Mouse (Mus musculus) left cerebral cortex, adult 11 months (tissue): ENCODE measurements around the gene Zmym5.
A peak's percentile ranks its signal among the peaks of the same experiment; 100 is the strongest.
"Not testable (repeated sequence)": the region's sequence is repeated elsewhere in the genome, so short reads cannot be mapped to it uniquely, and the experiment has no call there.

Source experiments
- DNase-seq: peaks from one replicate; pipeline ENCODE4 v3.0.0; 2022; ENCODE audit warnings: low spot score

The Zmym5 gene

GRCm38 (mm10) chr14:56811701-56812339 lies at the start of gene Zmym5:
Zmym5 (minus strand) TSS chr14:56811716.
- DNase-seq = peak; percentile 88

DNA sequence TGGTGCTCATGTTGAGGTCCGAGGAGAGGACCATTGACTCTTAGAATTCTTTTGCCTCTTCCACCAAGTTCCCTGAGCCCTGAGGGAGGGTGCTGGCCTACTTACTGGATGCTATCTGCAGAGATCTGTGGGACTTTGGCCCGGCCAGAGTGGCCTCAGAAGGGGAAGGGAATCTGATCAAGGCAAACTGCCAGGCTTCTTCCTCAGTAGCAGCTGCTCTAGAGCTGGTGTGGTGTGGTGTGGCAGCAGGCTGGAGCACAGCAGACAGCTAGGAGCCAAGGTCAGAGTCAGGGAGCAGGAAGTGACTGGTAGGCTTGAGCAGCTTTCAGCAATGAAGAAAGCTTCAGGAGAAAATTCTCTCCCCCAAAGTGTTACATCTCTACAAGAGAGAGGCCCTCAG lies 38.2 kb upstream of the Zmym5 start:
- DNase-seq = no peak

- no peak for DNase-seq
These were observed 36.8 kb upstream of the Zmym5 start for GRCm38 (mm10) chr14:56848322-56848721.

- no peak for DNase-seq
These were observed 33.0 kb upstream of the Zmym5 start for GRCm38 (mm10) chr14:56844507-56844906.

DNA sequence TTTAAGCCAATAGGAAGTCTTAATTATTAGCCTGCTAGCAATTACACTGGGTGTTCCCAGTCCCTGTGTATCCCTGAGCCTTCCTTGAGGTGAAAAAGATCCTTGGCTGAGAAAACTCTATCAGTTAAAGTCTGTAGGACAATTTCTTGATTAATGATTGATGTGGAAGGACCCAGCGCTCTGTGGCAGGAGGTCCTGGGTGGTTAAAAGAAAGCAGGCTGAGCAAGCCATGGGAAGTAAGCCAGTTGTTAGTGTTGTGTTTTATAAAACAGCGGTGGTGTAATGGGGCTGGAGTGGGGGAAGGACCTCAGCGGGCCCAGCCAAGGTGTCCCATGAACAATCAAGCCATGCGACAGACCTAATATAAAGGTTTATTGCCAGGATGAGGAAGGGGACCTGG lies 32.5 kb upstream of the Zmym5 start:
- no peak for DNase-seq

GRCm38 (mm10) chr14:56834576-56834975 lies 23.1 kb upstream of the Zmym5 start:
- DNase-seq = not testable (repeated sequence)

DNA sequence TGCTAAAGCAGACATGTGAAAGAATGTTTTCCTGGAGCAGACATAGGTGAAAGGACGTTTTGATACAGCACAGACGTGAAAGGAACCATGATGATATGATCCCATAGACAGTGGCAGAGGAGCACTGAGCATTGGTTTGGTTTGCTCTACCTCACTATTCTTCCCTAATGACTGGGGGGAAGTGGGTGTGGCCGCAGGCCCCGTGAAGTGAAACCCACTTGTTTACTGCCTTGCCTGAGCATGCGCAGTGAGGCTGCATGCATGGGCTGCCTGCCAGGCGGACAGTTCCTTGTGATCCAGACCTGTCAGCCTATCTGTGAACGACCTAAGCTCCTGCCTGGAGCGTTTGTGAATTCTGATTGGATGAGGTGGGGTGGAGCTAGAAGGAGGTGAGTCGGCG lies 21.7 kb upstream of the Zmym5 start:
- DNase-seq = not testable (repeated sequence)

DNA sequence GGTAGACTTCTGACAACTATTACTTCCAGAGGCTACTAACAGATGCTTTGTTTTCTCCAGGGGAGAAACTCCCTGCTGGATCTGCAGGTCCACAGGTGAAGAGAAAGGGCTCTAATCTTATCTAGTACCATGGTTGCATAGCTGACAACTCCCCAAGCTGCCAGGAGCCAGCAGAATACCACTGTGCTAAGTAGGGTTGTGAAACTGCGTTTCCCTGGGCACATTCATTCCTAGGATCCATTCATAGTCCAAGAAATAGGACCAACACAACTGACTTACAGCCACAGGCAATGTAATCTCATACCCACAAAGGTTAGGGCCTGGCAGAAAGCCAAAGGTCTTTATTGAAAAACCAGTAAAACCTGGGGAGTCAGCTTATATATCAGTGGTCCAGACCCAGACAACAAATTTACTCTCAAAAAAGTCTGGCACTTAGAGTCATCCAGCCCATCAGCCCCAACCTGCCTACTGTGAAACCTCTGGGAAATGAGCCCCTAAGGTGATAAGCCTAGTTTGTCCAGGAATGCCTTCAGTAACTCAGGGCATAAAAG lies 21.1 kb upstream of the Zmym5 start:
- DNase-seq = no peak

GRCm38 (mm10) chr14:56832147-56832546 lies 20.6 kb upstream of the Zmym5 start:
- DNase-seq = no peak

DNA sequence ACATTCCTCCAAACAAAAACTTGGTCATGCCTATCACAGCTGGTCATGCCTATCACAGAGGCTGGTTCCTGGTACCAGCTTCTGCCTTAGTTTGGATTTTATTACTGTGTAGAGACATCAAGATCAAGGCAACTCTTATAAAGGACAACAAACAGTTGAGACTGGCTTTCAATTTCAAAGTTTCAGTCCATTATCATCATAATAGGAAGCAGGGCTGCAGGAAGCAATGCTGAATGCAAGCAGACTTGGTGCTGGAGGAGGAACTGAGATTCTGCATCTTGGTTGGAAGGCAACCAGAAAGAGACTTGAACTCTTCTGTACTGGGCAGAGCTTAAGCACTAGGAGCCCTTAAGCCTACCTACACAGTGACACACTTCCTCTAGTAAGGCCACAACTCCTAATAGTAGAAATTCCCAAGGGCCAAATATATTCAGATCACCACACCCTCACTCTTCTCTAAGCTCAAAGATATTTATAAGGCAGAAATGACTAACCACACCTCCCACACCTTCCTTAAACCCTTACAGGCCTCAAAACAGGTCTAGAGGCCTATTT lies 19.1 kb upstream of the Zmym5 start:
- no peak for DNase-seq

- no peak for DNase-seq
These were observed 13.0 kb upstream of the Zmym5 start for GRCm38 (mm10) chr14:56824562-56824961.

DNA sequence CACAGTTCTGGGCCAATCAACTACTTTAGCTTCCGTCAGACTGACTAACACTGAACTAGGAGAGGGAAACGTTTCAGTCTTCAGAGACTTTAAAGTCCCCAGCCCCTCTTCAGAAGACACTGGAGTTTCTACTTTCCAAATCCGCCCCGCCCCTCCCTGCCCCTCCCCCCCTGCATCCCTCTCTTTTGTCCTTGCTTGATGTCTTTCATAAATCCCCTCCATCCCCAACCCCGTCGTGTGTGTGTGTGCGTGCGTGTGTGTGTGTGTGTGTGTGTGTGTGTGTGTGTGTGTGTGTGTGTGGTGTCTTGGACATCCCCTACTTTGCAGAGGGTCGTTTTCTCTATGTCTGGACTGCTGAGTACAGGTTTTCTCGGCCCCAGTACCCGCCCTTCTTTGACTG lies 6.1 kb upstream of the Zmym5 start:
- DNase-seq = no peak

DNA sequence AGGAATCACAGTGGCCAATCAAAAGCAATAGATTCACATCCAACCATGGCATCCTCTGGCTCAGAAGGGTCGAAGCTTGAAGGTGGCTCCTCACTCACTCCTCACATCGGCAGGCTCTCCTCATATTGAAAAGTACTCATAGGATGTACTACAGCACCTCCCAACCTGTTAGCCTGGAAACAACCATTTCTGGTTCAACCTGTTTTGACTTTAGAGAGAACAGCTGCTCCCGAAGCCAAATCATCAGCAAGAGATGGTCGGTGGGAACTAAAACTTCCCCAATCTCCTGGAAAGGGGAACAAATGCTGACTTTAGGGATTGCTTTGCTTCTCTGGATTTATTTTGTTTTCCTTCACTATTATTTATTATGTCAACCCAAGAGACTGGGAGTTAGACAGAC lies 5.6 kb upstream of the Zmym5 start:
- DNase-seq = no peak

DNA sequence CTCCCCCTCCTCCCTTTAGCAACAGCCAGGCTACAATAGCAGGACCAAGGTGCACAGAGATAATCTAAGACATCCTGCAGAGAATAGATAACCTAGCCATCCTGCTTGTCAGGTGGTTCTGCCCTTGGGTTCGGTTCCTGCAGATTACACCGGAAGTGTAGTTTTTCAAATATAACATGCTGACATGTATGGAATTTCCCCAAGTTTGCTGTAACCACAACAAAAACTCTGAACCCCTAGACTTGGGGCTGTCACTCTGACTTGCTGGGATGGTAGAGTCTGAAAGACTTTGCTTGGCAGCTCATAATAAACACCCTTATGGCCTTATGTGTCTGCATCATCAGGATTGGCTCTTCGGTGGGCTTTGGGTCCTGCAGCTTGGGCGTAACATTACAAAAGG lies 5.0 kb upstream of the Zmym5 start:
- no peak for DNase-seq

- DNase-seq = peak; percentile 81
These were observed 1.1 kb upstream of the Zmym5 start for GRCm38 (mm10) chr14:56812520-56813036.

GRCm38 (mm10) chr14:56810781-56811690 lies 480 bp downstream of the Zmym5 start:
- not testable (repeated sequence) for DNase-seq

DNA sequence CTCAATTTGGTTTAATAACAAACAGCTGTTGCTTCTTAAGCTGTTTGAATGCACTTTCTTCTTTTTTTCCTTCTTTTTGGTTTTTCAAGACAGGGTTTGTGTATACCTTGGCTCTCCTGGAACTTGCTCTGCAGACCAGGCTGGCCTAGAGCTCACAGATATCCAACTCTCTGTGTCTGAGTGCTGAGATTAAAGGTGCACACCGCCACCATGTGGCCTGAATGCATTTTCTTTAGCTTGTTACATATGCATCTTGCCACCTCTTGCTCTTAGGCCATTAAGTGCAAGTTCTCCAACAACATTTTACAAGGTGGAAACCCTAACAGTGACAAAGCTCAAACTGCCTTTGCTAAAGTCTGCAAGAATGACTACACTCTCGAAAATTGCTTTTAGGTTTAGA lies 18.3 kb downstream of the Zmym5 start:
- no peak for DNase-seq

DNA sequence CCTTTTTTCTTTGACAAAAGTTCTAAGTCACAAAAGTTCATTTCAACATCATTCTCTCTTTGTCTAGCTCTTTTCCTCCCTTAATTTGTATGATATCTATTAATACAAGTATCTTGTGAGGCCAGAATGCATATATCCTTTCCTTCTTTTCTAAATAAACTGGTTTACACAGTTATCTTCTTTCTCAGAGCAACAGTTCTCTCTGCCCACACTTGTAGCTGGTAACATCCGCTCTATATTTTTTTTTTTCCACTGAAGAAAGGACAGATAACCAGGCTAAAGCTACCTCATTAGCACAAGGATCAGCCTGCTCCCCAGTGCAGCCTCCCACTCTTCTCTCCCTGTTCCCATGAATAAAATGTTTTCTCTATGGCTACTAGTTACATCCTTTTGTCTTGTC lies 26.9 kb downstream of the Zmym5 start:
- DNase-seq = no peak

DNA sequence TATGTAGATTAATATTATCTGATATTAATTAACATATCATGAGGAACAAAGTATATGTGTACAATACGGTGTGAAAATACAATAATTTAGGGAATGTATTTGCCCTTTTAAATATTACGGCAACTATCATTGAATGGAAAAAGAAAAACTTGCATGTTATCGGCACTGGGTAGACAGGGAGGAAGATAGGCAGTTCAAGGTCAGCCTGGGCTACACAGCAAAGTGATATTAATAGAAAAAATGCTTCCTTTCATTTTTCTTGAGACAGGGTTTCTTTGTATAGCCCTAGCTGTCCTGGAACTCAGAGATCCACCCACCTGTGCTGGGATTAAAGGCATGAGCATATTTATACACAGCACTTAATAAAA lies 32.6 kb downstream of the Zmym5 start:
- no peak for DNase-seq

GRCm38 (mm10) chr14:56778200-56778932 lies 33.1 kb downstream of the Zmym5 start, which contains the start of gene Pspc1:
Pspc1 (minus strand) TSS chr14:56778316.
- peak; percentile 95 for DNase-seq

- peak; percentile 38 for DNase-seq
These were observed 34.0 kb downstream of the Zmym5 start for GRCm38 (mm10) chr14:56777360-56778136.
